Mouse (Mus musculus) lung, adult 2 months (tissue): ENCODE data around the gene Entpd6.

Experiments used
- CTCF ChIP-seq: fragments of 200-500 bp; IDR thresholded peaks from 2 replicates; pipeline ENCODE4 v1.5.1; 2011; ENCODE audit warnings: mild to moderate bottlenecking, low read length, control low read depth; ENCODE audit not compliant: insufficient read depth
- POLR2A ChIP-seq: fragments of 200-500 bp; IDR thresholded peaks from 2 replicates; pipeline ENCODE4 v1.6.1; 2011; ENCODE audit warnings: low read depth, mild to moderate bottlenecking, control low read depth, low read length, borderline replicate concordance; ENCODE audit errors: extremely low read depth

GRCm38 (mm10) chr2:150771169-150771568 is 22.3 kb downstream of the Entpd6 start:
- no peak for TF ChIP-seq CTCF
- TF ChIP-seq POLR2A, result no peak
